ENCODE assay signal across 8 mouse cellular contexts in genomic region chr12:85279396-85280080, GRCm38 (mm10). TPM values are rescaled to one million over a fixed set of nuclear protein-coding genes. Genes with fewer than 3 reads are reported as not detected.
A peak's percentile ranks its signal among the peaks of the same experiment; 100 is the strongest.
DNase-seq lines count a peak whose midpoint lies in the region; ATAC-seq and TF ChIP-seq lines count a peak whose summit lies in the region.

No protein-coding gene starts in this region.

- H3K27ac ChIP-seq in kidney, adult 2 months (ENCODE audit: insufficient read depth, low read depth, low read length) = peak overlapping the region; percentile 68
- H3K27ac ChIP-seq in embryonic facial prominence, embryonic 15.5 days (replicated peaks) = peak overlapping the region; percentile 76; the same call in 1 of the 2 replicates
- peak overlapping the region; percentile 90 for H3K27ac ChIP-seq in limb, embryonic 10.5 days

- ATAC-seq in embryonic facial prominence, embryonic 15.5 days (ENCODE audit: insufficient number of reproducible peaks, low FRiP score, low TSS enrichment, low read depth) = no peak

- peaks cover 5% of the 10 kb centered on the region; the same call in 1 of the 2 replicates for H3K4me1 ChIP-seq in kidney, adult 2 months (ENCODE audit: control insufficient read depth, insufficient read depth, low read length)
- peaks cover 6% of the 10 kb centered on the region for H3K4me1 ChIP-seq in embryonic facial prominence, embryonic 15.5 days
- peaks cover 7% of the 10 kb centered on the region for H3K4me1 ChIP-seq in limb, embryonic 10.5 days

- no peaks in the 10 kb centered on the region for H3K27me3 ChIP-seq in kidney, adult 2 months (replicated peaks; ENCODE audit: control insufficient read depth, insufficient read depth, low read length)
- no peaks in the 10 kb centered on the region for H3K27me3 ChIP-seq in embryonic facial prominence, embryonic 15.5 days
- no peaks in the 10 kb centered on the region for H3K27me3 ChIP-seq in limb, embryonic 10.5 days (ENCODE audit: low read depth, poor library complexity, severe bottlenecking)
- no peaks in the 10 kb centered on the region for H3K27me3 ChIP-seq in myocyte (ENCODE audit: control insufficient read depth, insufficient read depth, insufficient read length)

- no peaks in the 10 kb centered on the region for H3K36me3 ChIP-seq in kidney, adult 2 months (ENCODE audit: control insufficient read depth, insufficient read depth, low read length)
- H3K36me3 ChIP-seq in embryonic facial prominence, embryonic 15.5 days = 0 out of 2 replicates have a peak, but pooled peaks cover 4% of the 10 kb centered on the region
- H3K36me3 ChIP-seq in limb, embryonic 10.5 days = peaks cover 13% of the 10 kb centered on the region
- H3K36me3 ChIP-seq in myocyte (ENCODE audit: control insufficient read depth, insufficient read depth) = no peaks in the 10 kb centered on the region

- no peak for TF ChIP-seq CTCF in kidney, adult 2 months (conservative IDR thresholded peaks at IDR 0.05; ENCODE audit: insufficient read depth, insufficient read length, low read depth, low read length)

- H3K79me2 ChIP-seq in myocyte (ENCODE audit: control insufficient read depth, insufficient read depth) = no peaks in the 10 kb centered on the region

- H3K9ac ChIP-seq in embryonic facial prominence, embryonic 15.5 days = peak overlapping the region; percentile 54

- peak overlapping the region; percentile 23 for H3ac ChIP-seq in myocyte (ENCODE audit: control insufficient read depth, insufficient read length)

- no peak for DNase-seq in kidney, adult 2 months
- no peak for DNase-seq in kidney, postnatal 10 days
- DNase-seq in MN1 (ENCODE audit: low spot score) = peak; percentile 35
- no peak for DNase-seq in limb, embryonic 10.5 days (ENCODE audit: low spot score)
- no peak for DNase-seq in embryo, embryonic 10 days (ENCODE audit: low spot score)
- no peak for DNase-seq in thymus, postnatal 0 days (ENCODE audit: low spot score)

- WGBS in kidney, adult 2 months = 5% methylated on average over 10 of the region's 10 CpGs
- 4% methylated on average over 10 of the region's 10 CpGs for WGBS in embryonic facial prominence, embryonic 15.5 days
- 8% methylated on average over 10 of the region's 10 CpGs for WGBS in limb, embryonic 10.5 days

- TF ChIP-seq POLR2A in kidney, adult 2 months (IDR thresholded peaks at IDR 0.05; ENCODE audit: low read depth, low read length) = no peak
- no peak for TF ChIP-seq POLR2A in myocyte (IDR thresholded peaks at IDR 0.05; ENCODE audit: insufficient read length, low read depth)

- peak overlapping the region; percentile 74 for H3K4me2 ChIP-seq in embryonic facial prominence, embryonic 15.5 days (replicated peaks)
- H3K4me2 ChIP-seq in myocyte (ENCODE audit: low read depth) = peak overlapping the region; percentile 74

- no peaks in the 10 kb centered on the region for H3K9me3 ChIP-seq in embryonic facial prominence, embryonic 15.5 days (replicated peaks)
- no peaks in the 10 kb centered on the region for H3K9me3 ChIP-seq in limb, embryonic 10.5 days (replicated peaks)

- peak overlapping the region; percentile 89 for H3K4me3 ChIP-seq in kidney, adult 2 months (ENCODE audit: insufficient read depth, low read depth, low read length)
- peak overlapping the region; percentile 62 for H3K4me3 ChIP-seq in embryonic facial prominence, embryonic 15.5 days (replicated peaks)
- peak overlapping the region; percentile 74 for H3K4me3 ChIP-seq in limb, embryonic 10.5 days
- peak overlapping the region; percentile 51 for H3K4me3 ChIP-seq in myocyte

TF ChIP-seq in myocyte, 11 proteins besides CTCF, POLR2A, EP300 and RAD21:
- TF ChIP-seq E2F4 (IDR thresholded peaks at IDR 0.05; ENCODE audit: insufficient read depth) (no peak), MYOD1 (IDR thresholded peaks at IDR 0.05; ENCODE audit: control insufficient read depth in 1 of 3, insufficient read length in 2 of 3, low read depth in 2 of 3) (no peak), CEBPB (IDR thresholded peaks at IDR 0.05; ENCODE audit: insufficient read depth, poor library complexity, severe bottlenecking) (no peak), POLR2AphosphoS2 (IDR thresholded peaks at IDR 0.05; ENCODE audit: insufficient read length, low read depth) (no peak), SRF (IDR thresholded peaks at IDR 0.05; ENCODE audit: control insufficient read depth, insufficient read length, low read depth) (no peak), REST (IDR thresholded peaks at IDR 0.05; ENCODE audit: insufficient read depth, insufficient read length) (no peak), MYOG (IDR thresholded peaks at IDR 0.05; ENCODE audit: control insufficient read depth in 1 of 3, insufficient read depth in 1 of 3, insufficient read length in 2 of 3, low read depth in 2 of 3) (no peak), USF1 (IDR thresholded peaks at IDR 0.05; ENCODE audit: low read depth) (no peak), MAX (IDR thresholded peaks at IDR 0.05; ENCODE audit: low read depth) (no peak), TCF3 (IDR thresholded peaks at IDR 0.05; ENCODE audit: insufficient read length, low read depth) (no peak), TCF12 (IDR thresholded peaks at IDR 0.05; ENCODE audit: insufficient read depth, poor library complexity, severe bottlenecking) (no peak)

RNA-seq across cellular contexts. Expression of gene Acyp1, which starts 8.7 kb away (rescaled TPM):
- 9.6 and 19.1 TPM in 2 replicates for polyA plus RNA-seq in kidney, adult 2 months (2012; rRNA removed)
- polyA plus RNA-seq in embryonic facial prominence, embryonic 15.5 days (2015; fragmentation: Nextera tagmentation; extraction: Ambion mirVana) = 50.8 and 60.2 TPM in 2 replicates
- polyA plus RNA-seq in limb, embryonic 10.5 days (2016; fragmentation: Nextera tagmentation; extraction: Ambion mirVana) = 47.2 and 54.2 TPM in 2 replicates
- 22.0 TPM for polyA plus RNA-seq in myocyte (2012; fragmentation: generic; extraction: Trizol)
- polyA plus RNA-seq in thymus, postnatal 0 days (2015; fragmentation: Nextera tagmentation; extraction: Ambion mirVana) = 122 and 136 TPM in 2 replicates

RNA-seq across cellular contexts. Expression of gene Zc2hc1c, which starts 8.9 kb away (rescaled TPM):
- 2.8 and 3.2 TPM in 2 replicates for polyA plus RNA-seq in kidney, adult 2 months (2012; rRNA removed)
- polyA plus RNA-seq in embryonic facial prominence, embryonic 15.5 days (2015; fragmentation: Nextera tagmentation; extraction: Ambion mirVana) = 1.7 and 2.4 TPM in 2 replicates
- 0.68 and 0.91 TPM in 2 replicates for polyA plus RNA-seq in limb, embryonic 10.5 days (2016; fragmentation: Nextera tagmentation; extraction: Ambion mirVana)
- polyA plus RNA-seq in myocyte (2012; fragmentation: generic; extraction: Trizol) = 1.7 TPM
- polyA plus RNA-seq in thymus, postnatal 0 days (2015; fragmentation: Nextera tagmentation; extraction: Ambion mirVana) = 0.23 and 0.29 TPM in 2 replicates

RNA-seq across cellular contexts. Expression of gene Mlh3, which starts 9.1 kb away (rescaled TPM):
- 8.1 and 9.6 TPM in 2 replicates for polyA plus RNA-seq in kidney, adult 2 months (2012; rRNA removed)
- 7.5 and 8.4 TPM in 2 replicates for polyA plus RNA-seq in embryonic facial prominence, embryonic 15.5 days (2015; fragmentation: Nextera tagmentation; extraction: Ambion mirVana)
- 7.0 and 8.2 TPM in 2 replicates for polyA plus RNA-seq in limb, embryonic 10.5 days (2016; fragmentation: Nextera tagmentation; extraction: Ambion mirVana)
- 1.4 TPM for polyA plus RNA-seq in myocyte (2012; fragmentation: generic; extraction: Trizol)
- 6.8 and 7.1 TPM in 2 replicates for polyA plus RNA-seq in thymus, postnatal 0 days (2015; fragmentation: Nextera tagmentation; extraction: Ambion mirVana)

RNA-seq across cellular contexts. Expression of gene Nek9, which starts 59.6 kb away (rescaled TPM):
- polyA plus RNA-seq in kidney, adult 2 months (2012; rRNA removed) = 24.9 and 27.8 TPM in 2 replicates
- polyA plus RNA-seq in embryonic facial prominence, embryonic 15.5 days (2015; fragmentation: Nextera tagmentation; extraction: Ambion mirVana) = 23.9 and 25.4 TPM in 2 replicates
- polyA plus RNA-seq in limb, embryonic 10.5 days (2016; fragmentation: Nextera tagmentation; extraction: Ambion mirVana) = 26.0 and 29.9 TPM in 2 replicates
- 40.4 TPM for polyA plus RNA-seq in myocyte (2012; fragmentation: generic; extraction: Trizol)
- polyA plus RNA-seq in thymus, postnatal 0 days (2015; fragmentation: Nextera tagmentation; extraction: Ambion mirVana) = 12.7 and 13.1 TPM in 2 replicates
